Mouse (Mus musculus): ENCODE results near the gene Ift88. TPM values are rescaled to one million over a fixed set of nuclear protein-coding genes. Genes with fewer than 3 reads are reported as not detected.

The Ift88 gene
- total and polyA plus RNA-seq, 3 experiments, result 8.4 to 15.1 (median 12.9) TPM

GRCm38 (mm10) chr14:57386758-57387561 lies 36.9 kb upstream of the Ift88 start:
- Histone ChIP-seq H3K27me3 (ENCODE audit: insufficient read depth, low read length) (no peaks in the 10 kb centered on the region), H3K4me3 (ENCODE audit: low read depth, low read length) (peak overlapping the region; percentile 68), H3K36me3 (replicated peaks) (peaks cover 11% of the 10 kb centered on the region), H3K9me3 (replicated peaks) (no peaks in the 10 kb centered on the region), H3K4me1 (ENCODE audit: insufficient read depth, low read depth, low read length) (peaks cover 38% of the 10 kb centered on the region)
- DNase-seq (ENCODE audit: low spot score) (peak; percentile 74), ATAC-seq (ENCODE audit: extremely low read depth, insufficient number of reproducible peaks, low FRiP score, poor library complexity, severe bottlenecking) (peak; percentile 85)
- TF ChIP-seq GATA2 (IDR thresholded peaks at IDR 0.05; ENCODE audit: borderline replicate concordance, low read depth, low read length), result no peak
- TF ChIP-seq POLR2AphosphoS5 (IDR thresholded peaks at IDR 0.05; ENCODE audit: insufficient replicate concordance, low read depth, low read length), result no peak
- TF ChIP-seq TAL1 (conservative IDR thresholded peaks at IDR 0.05; ENCODE audit: low read depth, low read length), result no peak; the same call in 1 of the 2 replicates
- no peak for TF ChIP-seq GATA1 (IDR thresholded peaks at IDR 0.05; ENCODE audit: borderline replicate concordance, low read length)
- no peak for TF ChIP-seq CTCF (IDR thresholded peaks at IDR 0.05; ENCODE audit: low read depth, low read length)

GRCm38 (mm10) chr14:57391621-57392020 lies 32.2 kb upstream of the Ift88 start:
- H3K9me3 ChIP-seq (replicated peaks), result no peaks in the 10 kb centered on the region
- DNase-seq (ENCODE audit: low spot score) (no peak), ATAC-seq (ENCODE audit: extremely low read depth, insufficient number of reproducible peaks, low FRiP score, poor library complexity, severe bottlenecking) (no peak)
- no peaks in the 10 kb centered on the region for H3K27me3 ChIP-seq (ENCODE audit: insufficient read depth, low read length)
- TF ChIP-seq POLR2AphosphoS5 (IDR thresholded peaks at IDR 0.05; ENCODE audit: insufficient replicate concordance, low read depth, low read length), result no peak
- TF ChIP-seq CTCF (IDR thresholded peaks at IDR 0.05; ENCODE audit: low read depth, low read length), result no peak
- TF ChIP-seq TAL1 (conservative IDR thresholded peaks at IDR 0.05; ENCODE audit: low read depth, low read length), result no peak
- no peak for TF ChIP-seq GATA2 (IDR thresholded peaks at IDR 0.05; ENCODE audit: borderline replicate concordance, low read depth, low read length)
- TF ChIP-seq GATA1 (IDR thresholded peaks at IDR 0.05; ENCODE audit: borderline replicate concordance, low read length), result no peak
- no peak overlapping the region for H3K4me3 ChIP-seq (ENCODE audit: low read depth, low read length)
- H3K36me3 ChIP-seq (replicated peaks), result peaks cover 14% of the 10 kb centered on the region
- H3K4me1 ChIP-seq (ENCODE audit: insufficient read depth, low read depth, low read length), result peaks cover 40% of the 10 kb centered on the region

GRCm38 (mm10) chr14:57392278-57392677 lies 31.6 kb upstream of the Ift88 start:
- TF ChIP-seq GATA2 (IDR thresholded peaks at IDR 0.05; ENCODE audit: borderline replicate concordance, low read depth, low read length) (no peak), GATA1 (IDR thresholded peaks at IDR 0.05; ENCODE audit: borderline replicate concordance, low read length) (no peak), TAL1 (conservative IDR thresholded peaks at IDR 0.05; ENCODE audit: low read depth, low read length) (no peak), POLR2AphosphoS5 (IDR thresholded peaks at IDR 0.05; ENCODE audit: insufficient replicate concordance, low read depth, low read length) (no peak), CTCF (IDR thresholded peaks at IDR 0.05; ENCODE audit: low read depth, low read length) (no peak)
- Histone ChIP-seq H3K36me3 (replicated peaks) (peaks cover 14% of the 10 kb centered on the region), H3K4me1 (ENCODE audit: insufficient read depth, low read depth, low read length) (peaks cover 38% of the 10 kb centered on the region), H3K4me3 (ENCODE audit: low read depth, low read length) (no peak overlapping the region), H3K27me3 (ENCODE audit: insufficient read depth, low read length) (no peaks in the 10 kb centered on the region), H3K9me3 (replicated peaks) (no peaks in the 10 kb centered on the region)
- DNase-seq (ENCODE audit: low spot score) (no peak), ATAC-seq (ENCODE audit: extremely low read depth, insufficient number of reproducible peaks, low FRiP score, poor library complexity, severe bottlenecking) (no peak)

GRCm38 (mm10) chr14:57395470-57395869 lies 28.4 kb upstream of the Ift88 start:
- TF ChIP-seq GATA1 (IDR thresholded peaks at IDR 0.05; ENCODE audit: borderline replicate concordance, low read length) (no peak), POLR2AphosphoS5 (IDR thresholded peaks at IDR 0.05; ENCODE audit: insufficient replicate concordance, low read depth, low read length) (no peak), GATA2 (IDR thresholded peaks at IDR 0.05; ENCODE audit: borderline replicate concordance, low read depth, low read length) (no peak), CTCF (IDR thresholded peaks at IDR 0.05; ENCODE audit: low read depth, low read length) (no peak), TAL1 (conservative IDR thresholded peaks at IDR 0.05; ENCODE audit: low read depth, low read length) (no peak)
- no peak for DNase-seq (ENCODE audit: low spot score)
- no peaks in the 10 kb centered on the region for H3K9me3 ChIP-seq (replicated peaks)
- no peak overlapping the region for H3K4me3 ChIP-seq (ENCODE audit: low read depth, low read length)
- no peak for ATAC-seq (ENCODE audit: extremely low read depth, insufficient number of reproducible peaks, low FRiP score, poor library complexity, severe bottlenecking)
- peaks cover 11% of the 10 kb centered on the region for H3K36me3 ChIP-seq (replicated peaks)
- H3K27me3 ChIP-seq (ENCODE audit: insufficient read depth, low read length), result no peaks in the 10 kb centered on the region
- H3K4me1 ChIP-seq (ENCODE audit: insufficient read depth, low read depth, low read length), result peaks cover 45% of the 10 kb centered on the region

GRCm38 (mm10) chr14:57397221-57397620 lies 26.6 kb upstream of the Ift88 start:
- no peaks in the 10 kb centered on the region for H3K9me3 ChIP-seq (replicated peaks)
- DNase-seq (ENCODE audit: low spot score) (no peak), ATAC-seq (ENCODE audit: extremely low read depth, insufficient number of reproducible peaks, low FRiP score, poor library complexity, severe bottlenecking) (no peak)
- H3K4me3 ChIP-seq (ENCODE audit: low read depth, low read length), result no peak overlapping the region
- no peak for TF ChIP-seq GATA1 (IDR thresholded peaks at IDR 0.05; ENCODE audit: borderline replicate concordance, low read length)
- no peak for TF ChIP-seq TAL1 (conservative IDR thresholded peaks at IDR 0.05; ENCODE audit: low read depth, low read length)
- no peak for TF ChIP-seq POLR2AphosphoS5 (IDR thresholded peaks at IDR 0.05; ENCODE audit: insufficient replicate concordance, low read depth, low read length)
- no peak for TF ChIP-seq GATA2 (IDR thresholded peaks at IDR 0.05; ENCODE audit: borderline replicate concordance, low read depth, low read length)
- TF ChIP-seq CTCF (IDR thresholded peaks at IDR 0.05; ENCODE audit: low read depth, low read length), result no peak
- peaks cover 7% of the 10 kb centered on the region for H3K36me3 ChIP-seq (replicated peaks)
- no peaks in the 10 kb centered on the region for H3K27me3 ChIP-seq (ENCODE audit: insufficient read depth, low read length)
- peaks cover 36% of the 10 kb centered on the region for H3K4me1 ChIP-seq (ENCODE audit: insufficient read depth, low read depth, low read length)

GRCm38 (mm10) chr14:57398065-57398757 lies 25.7 kb upstream of the Ift88 start, which contains the start of gene Cryl1:
TSS of gene Cryl1 (minus strand) at chr14:57398529.
- peak within 1 kb of the TSS; percentile 84 for H3K4me3 ChIP-seq (ENCODE audit: low read depth, low read length)
- peak; percentile 91 for DNase-seq (ENCODE audit: low spot score)

More at GRCm38 (mm10) chr14:57398065-57398757, 25.7 kb upstream of the Ift88 start, which contains the start of gene Cryl1:
- Histone ChIP-seq H3K4me1 (ENCODE audit: insufficient read depth, low read depth, low read length) (peaks cover 29% of the 10 kb centered on the region), H3K9me3 (replicated peaks) (no peaks in the 10 kb centered on the region), H3K36me3 (replicated peaks) (peaks cover 4% of the 10 kb centered on the region), H3K27me3 (ENCODE audit: insufficient read depth, low read length) (no peaks in the 10 kb centered on the region)
- no peak for TF ChIP-seq POLR2AphosphoS5 (IDR thresholded peaks at IDR 0.05; ENCODE audit: insufficient replicate concordance, low read depth, low read length)
- no peak for TF ChIP-seq TAL1 (conservative IDR thresholded peaks at IDR 0.05; ENCODE audit: low read depth, low read length)
- no peak for TF ChIP-seq GATA1 (IDR thresholded peaks at IDR 0.05; ENCODE audit: borderline replicate concordance, low read length)
- TF ChIP-seq CTCF (IDR thresholded peaks at IDR 0.05; ENCODE audit: low read depth, low read length), result no peak
- no peak for TF ChIP-seq GATA2 (IDR thresholded peaks at IDR 0.05; ENCODE audit: borderline replicate concordance, low read depth, low read length)
- peak; percentile 100 for ATAC-seq (ENCODE audit: extremely low read depth, insufficient number of reproducible peaks, low FRiP score, poor library complexity, severe bottlenecking)

Measured in G1E (cell line).